8 mouse cellular contexts compared by ENCODE assay signal in genomic region chr11:79093986-79094695, GRCm38 (mm10). TPM values are rescaled to one million over a fixed set of nuclear protein-coding genes. Genes with fewer than 3 reads are reported as not detected.
DNase-seq lines count a peak whose midpoint lies in the region; ATAC-seq and TF ChIP-seq lines count a peak whose summit lies in the region.

No protein-coding gene starts in this region.

- no peak for ATAC-seq in hindbrain, postnatal 0 days
- ATAC-seq in midbrain, embryonic 11.5 days (ENCODE audit: low FRiP score): no peak

- H3K9ac ChIP-seq in hindbrain, postnatal 0 days (replicated peaks; ENCODE audit: low read length): no peak overlapping the region
- no peak overlapping the region for H3K9ac ChIP-seq in midbrain, embryonic 11.5 days (ENCODE audit: low read length)

- no peak for TF ChIP-seq CTCF in hindbrain, postnatal 0 days (IDR thresholded peaks at IDR 0.05; ENCODE audit: low read depth)

- H3K27ac ChIP-seq in hindbrain, postnatal 0 days: peak overlapping the region; percentile 49; the same call in 1 of the 2 replicates
- no peak overlapping the region for H3K27ac ChIP-seq in midbrain, embryonic 11.5 days (ENCODE audit: low read depth, low read length)

- H3K4me2 ChIP-seq in hindbrain, postnatal 0 days (ENCODE audit: low read depth, low read length): no peak overlapping the region
- no peak overlapping the region for H3K4me2 ChIP-seq in midbrain, embryonic 11.5 days

- peak; percentile 46 for DNase-seq in kidney, postnatal 10 days
- DNase-seq in kidney, adult 8-10 months: no peak
- DNase-seq in 416B (ENCODE audit: low read depth): peak; percentile 41
- peak; percentile 62 to 69 for DNase-seq in B cell, adult 2 months
- DNase-seq in hindbrain, postnatal 0 days (ENCODE audit: low spot score): no peak
- DNase-seq in MN1 (ENCODE audit: low spot score): no peak
- DNase-seq in embryo, embryonic 10.5 days (ENCODE audit: low spot score): no peak
- no peak for DNase-seq in midbrain, embryonic 11.5 days (ENCODE audit: low spot score, missing footprints)

- H3K4me1 ChIP-seq in hindbrain, postnatal 0 days (ENCODE audit: insufficient read depth, low read length): peaks cover 14% of the 10 kb centered on the region; the same call in 1 of the 2 replicates
- H3K4me1 ChIP-seq in midbrain, embryonic 11.5 days (ENCODE audit: control insufficient read depth, insufficient read depth, low read length): peaks cover 15% of the 10 kb centered on the region

- no peaks in the 10 kb centered on the region for H3K27me3 ChIP-seq in hindbrain, postnatal 0 days (ENCODE audit: insufficient read depth, low read length)
- H3K27me3 ChIP-seq in midbrain, embryonic 11.5 days (ENCODE audit: control insufficient read depth, insufficient read depth, low read length): no peaks in the 10 kb centered on the region

- H3K9me3 ChIP-seq in hindbrain, postnatal 0 days (ENCODE audit: low read length): no peaks in the 10 kb centered on the region
- no peaks in the 10 kb centered on the region for H3K9me3 ChIP-seq in midbrain, embryonic 11.5 days (ENCODE audit: control insufficient read depth, low read length)

- H3K36me3 ChIP-seq in hindbrain, postnatal 0 days (ENCODE audit: insufficient read depth, low read length): no peaks in the 10 kb centered on the region
- H3K36me3 ChIP-seq in midbrain, embryonic 11.5 days (ENCODE audit: control insufficient read depth, insufficient read depth, low read length): no peaks in the 10 kb centered on the region

- H3K4me3 ChIP-seq in hindbrain, postnatal 0 days (ENCODE audit: low read length): no peak overlapping the region
- no peak overlapping the region for H3K4me3 ChIP-seq in midbrain, embryonic 11.5 days (ENCODE audit: low read depth, low read length)

- 87% methylated on average over 10 of the region's 10 CpGs for WGBS in hindbrain, postnatal 0 days
- 90% methylated on average over 10 of the region's 10 CpGs for WGBS in midbrain, embryonic 11.5 days

RNA-seq across cellular contexts. Expression of gene Ksr1, which starts 52.1 kb away (rescaled TPM):
- 48.0 and 51.3 TPM in 2 replicates for total RNA-seq in hindbrain, postnatal 0 days (2014; rRNA removed)
- polyA plus RNA-seq in hindbrain, postnatal 0 days (2015; fragmentation: Nextera tagmentation; extraction: Ambion mirVana): 1.9 and 2.5 TPM in 2 replicates
- polyA plus RNA-seq in midbrain, embryonic 11.5 days (2014; fragmentation: Nextera tagmentation; extraction: Ambion mirVana): 2.4 and 3.3 TPM in 2 replicates

Comparison
In these comparisons a context has a peak if more than half of its experiments do, and no peak if none do; other contexts are left out.
1. DNase-seq: peak in kidney, postnatal 10 days (single experiment), 416B (single experiment) and B cell, adult 2 months (2 of 2); none in kidney, adult 8-10 months (0 of 2), hindbrain, postnatal 0 days (single experiment), MN1 (single experiment), embryo, embryonic 10.5 days (single experiment) and midbrain, embryonic 11.5 days (single experiment).